Mouse (Mus musculus) lung, adult 2 months (tissue): ENCODE results near the gene Ppil4.

Source experiments
- CTCF ChIP-seq: fragments of 200-500 bp; IDR thresholded peaks from 2 replicates; pipeline ENCODE4 v1.5.1; 2011; ENCODE audit warnings: mild to moderate bottlenecking, low read length, control low read depth; ENCODE audit not compliant: insufficient read depth
- POLR2A ChIP-seq: fragments of 200-500 bp; IDR thresholded peaks from 2 replicates; pipeline ENCODE4 v1.6.1; 2011; ENCODE audit warnings: low read depth, mild to moderate bottlenecking, control low read depth, low read length, borderline replicate concordance; ENCODE audit errors: extremely low read depth

GRCm38 (mm10) chr10:7834671-7835225 is 42.1 kb downstream of the Ppil4 start:
- TF ChIP-seq CTCF (no peak), POLR2A (no peak)
